Mouse (Mus musculus): ENCODE measurements around the gene Larp4. TPM values are rescaled to one million over a fixed set of nuclear protein-coding genes. Genes with fewer than 3 reads are reported as not detected.

Larp4 gene
- polyA plus RNA-seq, 1 experiment, result 0.12 TPM

- TF ChIP-seq TAL1 (IDR thresholded peaks at IDR 0.05; ENCODE audit: low read length) (no peak), GATA1 (IDR thresholded peaks at IDR 0.05; ENCODE audit: low read length) (no peak)
- Histone ChIP-seq H3K27me3 (ENCODE audit: control insufficient read depth) (no peaks in the 10 kb centered on the region), H3K9me3 (ENCODE audit: control insufficient read depth, low read length) (no peaks in the 10 kb centered on the region), H3K4me3 (replicated peaks) (no peak overlapping the region), H3K36me3 (ENCODE audit: control insufficient read depth) (peaks cover 4% of the 10 kb centered on the region), H3K4me1 (ENCODE audit: control insufficient read depth) (peaks cover 7% of the 10 kb centered on the region; the same call in 1 of the 2 replicates)
Observed at GRCm38 (mm10) chr15:100049496-100050087, 79.7 kb downstream of the Larp4 start.

- H3K4me1 ChIP-seq (ENCODE audit: control insufficient read depth), result peaks cover 3% of the 10 kb centered on the region; the same call in 1 of the 2 replicates
- H3K27me3 ChIP-seq (ENCODE audit: control insufficient read depth), result no peaks in the 10 kb centered on the region
- H3K9me3 ChIP-seq (ENCODE audit: control insufficient read depth, low read length), result no peaks in the 10 kb centered on the region
- no peak overlapping the region for H3K4me3 ChIP-seq (replicated peaks)
- peaks cover 4% of the 10 kb centered on the region for H3K36me3 ChIP-seq (ENCODE audit: control insufficient read depth)
- TF ChIP-seq TAL1 (IDR thresholded peaks at IDR 0.05; ENCODE audit: low read length) (no peak), GATA1 (IDR thresholded peaks at IDR 0.05; ENCODE audit: low read length) (no peak)
Observed at GRCm38 (mm10) chr15:100050940-100051339, 81.1 kb downstream of the Larp4 start.

GRCm38 (mm10) chr15:100052726-100053125 lies 82.9 kb downstream of the Larp4 start:
- TF ChIP-seq TAL1 (IDR thresholded peaks at IDR 0.05; ENCODE audit: low read length) (no peak), GATA1 (IDR thresholded peaks at IDR 0.05; ENCODE audit: low read length) (no peak)
- H3K36me3 ChIP-seq (ENCODE audit: control insufficient read depth), result peaks cover 4% of the 10 kb centered on the region
- H3K27me3 ChIP-seq (ENCODE audit: control insufficient read depth), result no peaks in the 10 kb centered on the region
- H3K4me3 ChIP-seq (replicated peaks), result no peak overlapping the region
- peaks cover 7% of the 10 kb centered on the region for H3K4me1 ChIP-seq (ENCODE audit: control insufficient read depth)
- H3K9me3 ChIP-seq (ENCODE audit: control insufficient read depth, low read length), result no peaks in the 10 kb centered on the region

GRCm38 (mm10) chr15:100056397-100056908 lies 86.6 kb downstream of the Larp4 start:
- Histone ChIP-seq H3K9me3 (ENCODE audit: control insufficient read depth, low read length) (no peaks in the 10 kb centered on the region), H3K36me3 (ENCODE audit: control insufficient read depth) (no peaks in the 10 kb centered on the region), H3K4me3 (replicated peaks) (no peak overlapping the region), H3K4me1 (ENCODE audit: control insufficient read depth) (peaks cover 30% of the 10 kb centered on the region), H3K27me3 (ENCODE audit: control insufficient read depth) (no peaks in the 10 kb centered on the region)
- TF ChIP-seq TAL1 (IDR thresholded peaks at IDR 0.05; ENCODE audit: low read length) (no peak), GATA1 (IDR thresholded peaks at IDR 0.05; ENCODE audit: low read length) (no peak)

GRCm38 (mm10) chr15:100057698-100058097 lies 87.8 kb downstream of the Larp4 start:
- Histone ChIP-seq H3K9me3 (ENCODE audit: control insufficient read depth, low read length) (no peaks in the 10 kb centered on the region), H3K27me3 (ENCODE audit: control insufficient read depth) (no peaks in the 10 kb centered on the region), H3K4me3 (replicated peaks) (no peak overlapping the region), H3K36me3 (ENCODE audit: control insufficient read depth) (no peaks in the 10 kb centered on the region), H3K4me1 (ENCODE audit: control insufficient read depth) (peaks cover 29% of the 10 kb centered on the region)
- TF ChIP-seq GATA1 (IDR thresholded peaks at IDR 0.05; ENCODE audit: low read length), result no peak
- no peak for TF ChIP-seq TAL1 (IDR thresholded peaks at IDR 0.05; ENCODE audit: low read length)

GRCm38 (mm10) chr15:100058143-100058542 lies 88.3 kb downstream of the Larp4 start:
- H3K4me1 ChIP-seq (ENCODE audit: control insufficient read depth), result peaks cover 30% of the 10 kb centered on the region
- no peaks in the 10 kb centered on the region for H3K9me3 ChIP-seq (ENCODE audit: control insufficient read depth, low read length)
- no peaks in the 10 kb centered on the region for H3K27me3 ChIP-seq (ENCODE audit: control insufficient read depth)
- H3K4me3 ChIP-seq (replicated peaks), result no peak overlapping the region
- H3K36me3 ChIP-seq (ENCODE audit: control insufficient read depth), result no peaks in the 10 kb centered on the region
- peak; percentile 41; the same call in 1 of the 3 replicates for TF ChIP-seq TAL1 (IDR thresholded peaks at IDR 0.05; ENCODE audit: low read length)
- no peak for TF ChIP-seq GATA1 (IDR thresholded peaks at IDR 0.05; ENCODE audit: low read length)

- Histone ChIP-seq H3K4me3 (replicated peaks) (no peak overlapping the region), H3K9me3 (ENCODE audit: control insufficient read depth, low read length) (no peaks in the 10 kb centered on the region), H3K27me3 (ENCODE audit: control insufficient read depth) (no peaks in the 10 kb centered on the region), H3K36me3 (ENCODE audit: control insufficient read depth) (no peaks in the 10 kb centered on the region), H3K4me1 (ENCODE audit: control insufficient read depth) (peaks cover 37% of the 10 kb centered on the region)
- no peak for TF ChIP-seq TAL1 (IDR thresholded peaks at IDR 0.05; ENCODE audit: low read length)
- TF ChIP-seq GATA1 (IDR thresholded peaks at IDR 0.05; ENCODE audit: low read length), result no peak
Observed at GRCm38 (mm10) chr15:100058912-100059311, 89.0 kb downstream of the Larp4 start.

- Histone ChIP-seq H3K27me3 (ENCODE audit: control insufficient read depth) (no peaks in the 10 kb centered on the region), H3K36me3 (ENCODE audit: control insufficient read depth) (no peaks in the 10 kb centered on the region), H3K4me1 (ENCODE audit: control insufficient read depth) (peaks cover 39% of the 10 kb centered on the region), H3K9me3 (ENCODE audit: control insufficient read depth, low read length) (no peaks in the 10 kb centered on the region), H3K4me3 (replicated peaks) (no peak overlapping the region)
- no peak for TF ChIP-seq TAL1 (IDR thresholded peaks at IDR 0.05; ENCODE audit: low read length)
- no peak for TF ChIP-seq GATA1 (IDR thresholded peaks at IDR 0.05; ENCODE audit: low read length)
Observed at GRCm38 (mm10) chr15:100059626-100060311, 89.9 kb downstream of the Larp4 start.

GRCm38 (mm10) chr15:100060513-100061140 lies 90.8 kb downstream of the Larp4 start:
- H3K4me3 ChIP-seq (replicated peaks), result no peak overlapping the region

More at GRCm38 (mm10) chr15:100060513-100061140, 90.8 kb downstream of the Larp4 start:
- Histone ChIP-seq H3K36me3 (ENCODE audit: control insufficient read depth) (no peaks in the 10 kb centered on the region), H3K4me1 (ENCODE audit: control insufficient read depth) (peaks cover 39% of the 10 kb centered on the region), H3K9me3 (ENCODE audit: control insufficient read depth, low read length) (no peaks in the 10 kb centered on the region), H3K27me3 (ENCODE audit: control insufficient read depth) (no peaks in the 10 kb centered on the region)
- TF ChIP-seq GATA1 (IDR thresholded peaks at IDR 0.05; ENCODE audit: low read length) (no peak), TAL1 (IDR thresholded peaks at IDR 0.05; ENCODE audit: low read length) (no peak)

Data from erythroblast, embryonic 14.5 days (primary cell).